Comparison of ENCODE assay signal across 28 mouse cellular contexts in the genomic region with DNA sequence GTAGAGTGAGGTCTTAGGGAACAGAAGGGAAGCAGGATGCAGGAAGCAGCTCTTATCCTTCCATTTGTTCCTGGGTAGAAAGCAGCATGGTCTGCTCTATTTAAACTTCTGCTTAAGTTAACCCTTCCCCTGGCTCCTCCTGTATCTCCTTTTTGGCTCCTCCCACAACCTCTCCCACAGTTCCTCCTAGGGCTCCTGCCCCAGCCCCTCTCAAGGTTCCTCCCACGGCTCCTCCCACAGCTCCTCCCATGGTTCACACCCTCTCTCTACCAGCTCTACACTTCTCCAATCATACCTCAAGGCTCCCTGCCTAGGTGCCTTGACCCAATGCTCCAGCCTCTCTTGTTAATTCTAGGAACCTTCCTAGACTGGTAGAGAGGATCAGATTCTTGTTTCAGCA.
A peak's percentile ranks its signal among the peaks of the same experiment; 100 is the strongest.
DNase-seq lines count a peak whose midpoint lies in the region; ATAC-seq and TF ChIP-seq lines count a peak whose summit lies in the region.
"Had no signal": no experiment of that assay in that cellular context is flagged by ENCODE, and none has a peak within 500 bp of the region (broad histone marks: within the 10 kb centered on the region; RNA-seq: fewer than 3 reads in every experiment).

No protein-coding gene starts in this region.

- no peaks in the 10 kb centered on the region for H3K36me3 ChIP-seq in heart, adult 2 months (ENCODE audit: control insufficient read depth, insufficient read depth, low read length)
- no peaks in the 10 kb centered on the region for H3K36me3 ChIP-seq in liver, embryonic 12.5 days
- H3K36me3 ChIP-seq in liver, postnatal 0 days (replicated peaks; ENCODE audit: insufficient read depth, low read length), result no peaks in the 10 kb centered on the region
- H3K36me3 ChIP-seq in stomach, embryonic 15.5 days, result no peaks in the 10 kb centered on the region
- no peaks in the 10 kb centered on the region for H3K36me3 ChIP-seq in stomach, postnatal 0 days (ENCODE audit: control insufficient read depth, insufficient read depth, low read length)
- H3K36me3 ChIP-seq: forebrain, embryonic 10.5 days; heart, embryonic 10.5 days had no signal

- peak; percentile 17 for DNase-seq in heart, adult 11 months
- no peak for DNase-seq in heart, adult 2 months
- no peak for DNase-seq in liver, postnatal 0 days
- no peak for DNase-seq in stomach, postnatal 0 days (ENCODE audit: low spot score)
- peak; percentile 26 for DNase-seq in ZHBTc4 (ENCODE audit: low read depth, low spot score)
- DNase-seq: adrenal gland, adult 2 months; adrenal gland, postnatal 14 days; B cell, adult 2 months; cerebellum, adult 11-12 months; cerebellum, adult 8-10 months; cerebellum, postnatal 10 days; cerebellum, postnatal 36 days; gastrocnemius, adult 2 months; gastrocnemius, postnatal 14 days; heart, adult 18-20 months; heart, postnatal 14 days; heart, postnatal 4 days had no signal

- WGBS in heart, adult 2 months, result 48% methylated on average over 1 of the region's 1 CpGs
- 30% methylated on average over 1 of the region's 1 CpGs for WGBS in liver, embryonic 12.5 days (ENCODE audit: insufficient replicate concordance)
- WGBS in liver, postnatal 0 days (ENCODE audit: insufficient replicate concordance), result 31% methylated on average over 1 of the region's 1 CpGs
- 27% methylated on average over 1 of the region's 1 CpGs for WGBS in stomach, embryonic 15.5 days
- WGBS in stomach, postnatal 0 days, result 20% methylated on average over 1 of the region's 1 CpGs

- TF ChIP-seq POLR2A in heart, adult 2 months (IDR thresholded peaks at IDR 0.05; ENCODE audit: insufficient read depth, low read depth, low read length), result no peak

- intact Hi-C loops in heart, adult 2 months (cut with DNase I), result no loop called here

- no peak overlapping the region for H3K9ac ChIP-seq in heart, adult 2 months (ENCODE audit: low read depth, low read length)
- H3K9ac ChIP-seq in liver, embryonic 12.5 days, result no peak overlapping the region
- no peak overlapping the region for H3K9ac ChIP-seq in liver, postnatal 0 days (replicated peaks)
- no peak overlapping the region for H3K9ac ChIP-seq in stomach, embryonic 15.5 days
- no peak overlapping the region for H3K9ac ChIP-seq in stomach, postnatal 0 days (ENCODE audit: low read length)
- H3K9ac ChIP-seq: forebrain, embryonic 13.5 days; heart, embryonic 13.5 days; hindbrain, embryonic 14.5 days had no signal

- ATAC-seq in liver, embryonic 12.5 days, result 0 out of 2 replicates have a peak, but pooled peaks have one; percentile 18
- ATAC-seq in liver, postnatal 0 days, result no peak
- 0 out of 2 replicates have a peak, but pooled peaks have one; percentile 19 for ATAC-seq in stomach, embryonic 15.5 days (ENCODE audit: insufficient read depth, low FRiP score, low read depth)
- no peak for ATAC-seq in stomach, postnatal 0 days (ENCODE audit: low FRiP score, low TSS enrichment)
- no peak for ATAC-seq in cerebellum, adult (ENCODE audit: insufficient number of reproducible peaks, low FRiP score, low TSS enrichment)
- ATAC-seq: forebrain, embryonic 13.5 days; forebrain, embryonic 16.5 days; hindbrain, postnatal 0 days; inflammation-experienced regulatory T-cells, adult 6 months had no signal

- no peak overlapping the region for H3K4me3 ChIP-seq in heart, adult 2 months
- H3K4me3 ChIP-seq in liver, embryonic 12.5 days, result no peak overlapping the region
- H3K4me3 ChIP-seq in liver, postnatal 0 days (ENCODE audit: low read depth, low read length), result no peak overlapping the region
- no peak overlapping the region for H3K4me3 ChIP-seq in stomach, embryonic 15.5 days (replicated peaks)
- no peak overlapping the region for H3K4me3 ChIP-seq in stomach, postnatal 0 days (ENCODE audit: low read depth, low read length)
- H3K4me3 ChIP-seq: forebrain, embryonic 10.5 days; forebrain, embryonic 13.5 days; gastrocnemius, adult 2 months; heart, embryonic 10.5 days; heart, embryonic 13.5 days had no signal

- H3K4me1 ChIP-seq in heart, adult 2 months (ENCODE audit: control insufficient read depth, insufficient read depth, low read length), result peaks cover 2% of the 10 kb centered on the region
- no peaks in the 10 kb centered on the region for H3K4me1 ChIP-seq in liver, embryonic 12.5 days
- H3K4me1 ChIP-seq in liver, postnatal 0 days (ENCODE audit: insufficient read depth), result no peaks in the 10 kb centered on the region
- no peaks in the 10 kb centered on the region for H3K4me1 ChIP-seq in stomach, embryonic 15.5 days
- no peaks in the 10 kb centered on the region for H3K4me1 ChIP-seq in stomach, postnatal 0 days (replicated peaks; ENCODE audit: control insufficient read depth, insufficient read depth)

- TF ChIP-seq CTCF in heart, adult 2 months (IDR thresholded peaks at IDR 0.05), result no peak
- TF ChIP-seq CTCF in liver, postnatal 0 days (IDR thresholded peaks at IDR 0.05; ENCODE audit: low read depth), result no peak
- no peak for TF ChIP-seq CTCF in stomach, postnatal 0 days (IDR thresholded peaks at IDR 0.05; ENCODE audit: low read depth)

- no peak overlapping the region for H3K27ac ChIP-seq in heart, adult 2 months
- H3K27ac ChIP-seq in liver, embryonic 12.5 days, result no peak overlapping the region
- H3K27ac ChIP-seq in liver, postnatal 0 days (ENCODE audit: low read depth), result no peak overlapping the region
- no peak overlapping the region for H3K27ac ChIP-seq in stomach, embryonic 15.5 days
- H3K27ac ChIP-seq in stomach, postnatal 0 days (replicated peaks), result no peak overlapping the region
- H3K27ac ChIP-seq: forebrain, embryonic 10.5 days; forebrain, embryonic 13.5 days; gastrocnemius, adult 2 months; heart, embryonic 10.5 days; heart, embryonic 13.5 days; hindbrain, embryonic 14.5 days; hindbrain, postnatal 0 days had no signal

- H3K27me3 ChIP-seq in heart, adult 2 months (ENCODE audit: control insufficient read depth, insufficient read depth, low read length), result no peaks in the 10 kb centered on the region
- H3K27me3 ChIP-seq in liver, embryonic 12.5 days (replicated peaks), result peaks cover 8% of the 10 kb centered on the region; the same call in 1 of the 2 replicates
- H3K27me3 ChIP-seq in liver, postnatal 0 days (ENCODE audit: insufficient read depth, low read length), result no peaks in the 10 kb centered on the region
- no peaks in the 10 kb centered on the region for H3K27me3 ChIP-seq in stomach, embryonic 15.5 days (replicated peaks)
- H3K27me3 ChIP-seq in stomach, postnatal 0 days (ENCODE audit: control insufficient read depth, insufficient read depth, low read length), result no peaks in the 10 kb centered on the region
- H3K27me3 ChIP-seq: heart, embryonic 13.5 days had no signal

- H3K9me3 ChIP-seq in liver, embryonic 12.5 days (replicated peaks), result no peaks in the 10 kb centered on the region
- no peaks in the 10 kb centered on the region for H3K9me3 ChIP-seq in liver, postnatal 0 days (ENCODE audit: low read length)
- no peaks in the 10 kb centered on the region for H3K9me3 ChIP-seq in stomach, embryonic 15.5 days
- H3K9me3 ChIP-seq in stomach, postnatal 0 days (ENCODE audit: control insufficient read depth, low read length), result no peaks in the 10 kb centered on the region
- H3K9me3 ChIP-seq: forebrain, embryonic 10.5 days; forebrain, embryonic 13.5 days; heart, embryonic 10.5 days; heart, embryonic 13.5 days had no signal

- TF ChIP-seq EP300 in heart, adult 2 months (IDR thresholded peaks at IDR 0.05; ENCODE audit: insufficient read depth, low read depth, low read length), result no peak
- no peak for TF ChIP-seq EP300 in liver, postnatal 0 days (IDR thresholded peaks at IDR 0.05; ENCODE audit: low read depth)
- TF ChIP-seq EP300 in stomach, postnatal 0 days (optimal IDR thresholded peaks at IDR 0.05), result no peak

- no peak overlapping the region for H3K4me2 ChIP-seq in liver, embryonic 12.5 days
- no peak overlapping the region for H3K4me2 ChIP-seq in liver, postnatal 0 days (ENCODE audit: low read depth, low read length)
- H3K4me2 ChIP-seq in stomach, embryonic 15.5 days, result no peak overlapping the region
- H3K4me2 ChIP-seq in stomach, postnatal 0 days (replicated peaks; ENCODE audit: low read depth), result no peak overlapping the region
- H3K4me2 ChIP-seq: forebrain, embryonic 13.5 days; heart, embryonic 13.5 days; hindbrain, embryonic 14.5 days had no signal

- H3K79me2 ChIP-seq in heart, adult 2 months (replicated peaks; ENCODE audit: control insufficient read depth, insufficient read depth, low read length), result no peaks in the 10 kb centered on the region

Comparison
In these comparisons a context has a peak if more than half of its experiments do, and no peak if none do; other contexts are left out.
1. DNase-seq: peak in heart, adult 11 months (single experiment) and ZHBTc4 (single experiment); none in heart, adult 2 months (0 of 2), liver, postnatal 0 days (single experiment) and stomach, postnatal 0 days (single experiment).
2. ATAC-seq: peak in liver, embryonic 12.5 days (single experiment) and stomach, embryonic 15.5 days (single experiment); none in liver, postnatal 0 days (single experiment), stomach, postnatal 0 days (single experiment) and cerebellum, adult (single experiment).